Mouse (Mus musculus) intestine, postnatal 0 days (tissue): Measurements from ENCODE around the gene Dis3l2. TPM values are rescaled to one million over a fixed set of nuclear protein-coding genes. Genes with fewer than 3 reads are reported as not detected.

Experiments used
- ATAC-seq: fragments of 200-750 bp; cut with Nextera tagmentation; 2 replicates; pipeline ENCODE4 v1.8.0; 2017; ENCODE audit warnings: mild to moderate bottlenecking, moderate TSS enrichment, moderate library complexity
- H3K27ac ChIP-seq: fragments of 300-500 bp; sonication (generic); 2 replicates; pipeline ENCODE4 v1.5.1; 2014; ENCODE audit warnings: mild to moderate bottlenecking, low read depth, low read length, moderate library complexity
- H3K27me3 ChIP-seq: fragments of 300-500 bp; sonication (generic); replicated peaks from 2 replicates; pipeline ENCODE4 v1.6.1; 2014; ENCODE audit warnings: low read length, mixed read lengths; ENCODE audit not compliant: control insufficient read depth, insufficient read depth
- H3K36me3 ChIP-seq: fragments of 300-500 bp; sonication (generic); 2 replicates; pipeline ENCODE4 v1.6.1; 2014; ENCODE audit warnings: mild to moderate bottlenecking, moderate library complexity; ENCODE audit not compliant: control insufficient read depth, insufficient read depth
- H3K4me1 ChIP-seq: fragments of 300-500 bp; sonication (generic); replicated peaks from 2 replicates; pipeline ENCODE4 v1.6.1; 2014; ENCODE audit warnings: antibody characterized with exemption, low read length, mixed read lengths; ENCODE audit not compliant: control insufficient read depth, insufficient read depth
- H3K4me2 ChIP-seq: fragments of 300-500 bp; sonication (generic); replicated peaks from 2 replicates; pipeline ENCODE4 v1.6.1; 2014; ENCODE audit warnings: low read depth, mild to moderate bottlenecking, moderate library complexity
- H3K4me3 ChIP-seq: fragments of 300-500 bp; sonication (generic); 2 replicates; pipeline ENCODE4 v1.5.1; 2014; ENCODE audit warnings: low read depth, low read length
- H3K9ac ChIP-seq: fragments of 300-500 bp; sonication (generic); 2 replicates; pipeline ENCODE4 v1.6.1; 2014; ENCODE audit warnings: mild to moderate bottlenecking, low read depth, low read length
- H3K9me3 ChIP-seq: fragments of 300-500 bp; sonication (generic); 2 replicates; pipeline ENCODE4 v1.6.1; 2016; ENCODE audit warnings: mixed run types; ENCODE audit not compliant: control insufficient read depth
- CTCF ChIP-seq: sonication (generic); IDR thresholded peaks from 2 replicates; pipeline ENCODE4 v1.5.1; 2016; ENCODE audit warnings: low read depth, mild to moderate bottlenecking, control low read depth, antibody characterized with exemption, moderate library complexity
- WGBS: fragments of 180-500 bp; shearing (Covaris S2); extraction: QIAGEN DNeasy Blood & Tissue Kit; methylation state at CpG from one replicate; pipeline ENCODE4 v1.1.7; 2014; 5-methylcytosine and 5-hydroxymethylcytosine counted together
- polyA plus RNA-seq: library from polyadenylated mRNA; unstranded; fragments of >200 nt; fragmentation: Nextera tagmentation; extraction: Ambion mirVana; gene quantifications from 2 replicates; pipeline ENCODE4 v1.2.1, GENCODE M21; 2015

Gene Dis3l2
- polyA plus RNA-seq, 1 experiment from 2014 or later, result 11.7 TPM

DNA sequence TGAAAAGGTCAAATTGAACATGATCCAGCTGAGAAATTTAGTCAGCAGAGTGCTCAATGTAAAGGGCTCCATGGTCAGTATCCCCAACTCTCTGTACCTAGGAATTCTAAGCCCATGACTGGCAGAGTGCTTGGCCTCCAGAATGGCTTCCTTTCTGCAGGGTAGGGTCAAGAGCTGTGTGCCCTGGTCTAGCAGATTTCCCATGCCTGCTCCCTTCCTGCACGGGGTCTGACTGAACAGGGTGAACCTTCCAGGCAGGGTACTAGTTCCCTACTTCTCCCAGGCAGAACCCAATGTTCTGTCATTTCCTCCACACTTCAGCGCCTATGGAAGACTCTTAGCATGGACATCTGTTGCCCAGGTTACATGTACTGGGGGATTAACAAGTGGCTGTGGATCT, 97.6 kb downstream of the Dis3l2 start:
- TF ChIP-seq CTCF, result no peak
- ATAC-seq, result no peak
- Histone ChIP-seq H3K27me3 (no peaks in the 10 kb centered on the region), H3K36me3 (no peaks in the 10 kb centered on the region), H3K9ac (no peak overlapping the region), H3K4me2 (no peak overlapping the region), H3K9me3 (no peaks in the 10 kb centered on the region), H3K4me1 (no peaks in the 10 kb centered on the region), H3K4me3 (no peak overlapping the region), H3K27ac (no peak overlapping the region)
- WGBS, result 93% methylated on average over 2 of the region's 2 CpGs

DNA sequence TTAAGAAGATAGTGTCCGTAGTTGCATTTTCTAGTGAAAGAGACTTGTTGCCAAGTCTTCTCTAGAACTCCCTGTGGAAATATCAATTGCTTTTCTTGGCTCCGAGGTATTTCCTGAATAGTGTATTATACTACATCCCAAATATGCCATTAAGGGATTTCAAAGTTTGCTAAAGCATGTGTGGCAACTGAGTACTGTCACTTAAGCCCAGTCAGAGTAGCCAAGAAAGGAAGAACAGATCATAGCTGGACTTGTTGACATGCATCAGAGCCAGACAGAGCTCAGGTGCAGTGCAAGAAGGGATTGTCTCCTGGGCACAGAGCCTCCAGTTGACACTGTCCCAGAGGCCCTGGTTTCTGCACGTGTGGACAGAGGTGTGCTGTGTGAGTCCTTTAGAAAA, 108.1 kb downstream of the Dis3l2 start:
- H3K4me3 ChIP-seq, result no peak overlapping the region
- no peaks in the 10 kb centered on the region for H3K36me3 ChIP-seq
- no peaks in the 10 kb centered on the region for H3K27me3 ChIP-seq
- no peak overlapping the region for H3K9ac ChIP-seq
- no peak overlapping the region for H3K27ac ChIP-seq
- WGBS, result 78% methylated on average over 3 of the region's 3 CpGs
- H3K4me1 ChIP-seq, result no peaks in the 10 kb centered on the region
- ATAC-seq, result no peak
- no peak for TF ChIP-seq CTCF
- no peaks in the 10 kb centered on the region for H3K9me3 ChIP-seq
- H3K4me2 ChIP-seq, result no peak overlapping the region

DNA sequence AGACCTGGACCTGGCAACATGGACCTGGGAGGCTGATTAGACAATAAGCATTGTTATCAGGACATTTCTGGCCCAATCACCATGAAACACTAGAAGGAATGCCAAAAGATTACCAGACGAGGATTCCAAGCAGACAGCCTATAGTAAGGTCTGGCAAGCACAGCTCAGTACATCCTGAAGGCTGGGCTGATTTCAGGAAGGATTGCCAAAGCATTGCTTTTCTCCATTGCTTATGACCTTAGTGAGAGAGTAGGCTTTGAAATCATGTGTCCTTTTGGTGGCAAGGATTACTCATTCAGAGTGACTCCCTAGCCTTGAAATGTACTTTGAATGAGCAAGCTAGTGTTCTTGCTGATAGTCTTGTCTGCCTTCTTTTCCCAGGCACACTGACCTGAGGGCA, 118.7 kb downstream of the Dis3l2 start:
- Histone ChIP-seq H3K4me3 (no peak overlapping the region), H3K4me2 (no peak overlapping the region), H3K9me3 (no peaks in the 10 kb centered on the region), H3K27ac (no peak overlapping the region), H3K9ac (no peak overlapping the region), H3K36me3 (no peaks in the 10 kb centered on the region), H3K27me3 (no peaks in the 10 kb centered on the region), H3K4me1 (no peaks in the 10 kb centered on the region)
- 59% methylated on average over 1 of the region's 1 CpGs for WGBS
- no peak for ATAC-seq
- TF ChIP-seq CTCF, result no peak

DNA sequence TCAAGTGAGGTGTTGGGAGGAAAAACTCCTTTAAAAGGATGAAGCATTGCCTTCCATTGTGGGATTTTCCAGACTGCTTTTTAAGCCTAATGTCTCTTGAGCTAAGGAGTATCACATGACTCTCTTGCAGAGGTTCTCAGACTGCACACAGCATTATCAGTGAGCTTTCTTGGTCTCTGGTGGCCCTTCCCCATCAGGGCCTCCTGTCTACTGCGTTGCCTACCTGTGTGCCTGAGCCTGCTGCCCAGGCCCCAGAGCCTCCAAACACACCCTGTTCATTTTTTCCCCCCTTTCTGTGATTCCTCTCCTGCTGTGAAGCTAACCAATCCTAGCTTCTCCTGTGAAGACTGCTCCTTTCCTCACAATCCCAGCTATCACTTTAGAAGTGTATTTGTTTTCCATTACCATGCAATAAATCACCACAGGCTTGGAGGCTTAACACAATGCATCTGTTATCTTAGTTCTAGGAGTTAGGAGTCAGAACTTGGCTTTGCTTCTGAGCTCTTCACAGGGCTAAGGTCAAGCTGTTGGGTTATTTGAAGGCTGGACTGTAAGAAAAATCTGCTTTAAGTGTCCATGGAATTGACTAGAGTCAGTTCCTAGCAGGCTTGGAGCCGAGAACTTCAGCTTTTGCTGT, 130.9 kb downstream of the Dis3l2 start:
- Histone ChIP-seq H3K4me1 (no peaks in the 10 kb centered on the region), H3K9ac (no peak overlapping the region), H3K36me3 (no peaks in the 10 kb centered on the region), H3K4me2 (no peak overlapping the region), H3K4me3 (no peak overlapping the region), H3K27me3 (no peaks in the 10 kb centered on the region), H3K27ac (no peak overlapping the region), H3K9me3 (no peaks in the 10 kb centered on the region)
- ATAC-seq, result no peak
- TF ChIP-seq CTCF, result no peak
- WGBS, result 30% methylated on average over 2 of the region's 2 CpGs

DNA sequence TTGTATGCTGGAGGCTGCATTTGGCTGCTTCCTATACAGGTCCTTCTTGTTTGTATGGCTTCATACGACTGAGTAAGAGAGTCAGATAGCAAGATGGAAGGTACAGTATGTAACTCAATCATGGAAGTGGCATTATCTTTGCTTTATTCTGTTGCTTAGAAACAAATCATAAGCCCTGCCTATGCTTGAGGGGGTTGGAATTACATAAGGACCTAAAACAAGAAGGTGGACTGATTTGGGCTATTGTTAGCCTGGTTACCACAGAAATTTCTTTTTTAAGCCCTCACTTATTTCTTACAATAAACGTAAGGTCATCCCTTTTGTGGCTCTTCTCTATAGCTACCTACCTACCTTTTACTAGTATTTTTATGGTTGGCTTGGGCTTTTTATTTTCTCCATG, 131.4 kb downstream of the Dis3l2 start:
- Histone ChIP-seq H3K4me2 (no peak overlapping the region), H3K9me3 (no peaks in the 10 kb centered on the region), H3K27ac (no peak overlapping the region), H3K36me3 (no peaks in the 10 kb centered on the region), H3K9ac (no peak overlapping the region), H3K4me3 (no peak overlapping the region), H3K27me3 (no peaks in the 10 kb centered on the region), H3K4me1 (no peaks in the 10 kb centered on the region)
- TF ChIP-seq CTCF, result no peak
- 63% methylated on average over 2 of the region's 2 CpGs for WGBS
- ATAC-seq, result no peak

DNA sequence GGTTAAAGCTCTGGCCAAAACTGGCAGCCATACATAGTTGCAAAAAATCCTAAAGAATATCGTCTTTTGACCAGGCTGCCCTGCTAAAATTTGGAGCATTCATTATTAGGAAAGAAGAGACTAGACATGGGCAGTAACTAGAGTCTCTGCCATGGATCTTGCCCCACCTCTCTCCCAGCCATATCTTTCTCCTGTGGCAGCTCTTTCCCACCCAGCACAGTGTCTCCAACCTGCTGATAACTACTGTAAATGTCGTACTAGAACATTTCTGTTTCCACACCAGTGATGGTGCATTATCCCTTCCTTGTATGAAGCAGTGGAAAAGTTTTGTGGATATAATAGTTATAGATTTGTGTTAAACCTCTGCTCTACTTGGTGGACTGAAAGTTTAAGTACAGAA, 147.1 kb downstream of the Dis3l2 start:
- WGBS, result 80% methylated on average over 2 of the region's 2 CpGs
- no peak for ATAC-seq
- H3K27ac ChIP-seq, result no peak overlapping the region

More for the DNA sequence above, 147.1 kb downstream of the Dis3l2 start:
- Histone ChIP-seq H3K36me3 (peaks cover 4% of the 10 kb centered on the region; the same call in 1 of the 2 replicates), H3K27me3 (no peaks in the 10 kb centered on the region), H3K9ac (no peak overlapping the region), H3K9me3 (no peaks in the 10 kb centered on the region), H3K4me2 (no peak overlapping the region), H3K4me3 (no peak overlapping the region), H3K4me1 (no peaks in the 10 kb centered on the region; the same call in 1 of the 2 replicates)
- no peak for TF ChIP-seq CTCF
